Mouse (Mus musculus): ENCODE data around the gene Slc22a17.

Slc22a17 gene

GRCm38 (mm10) chr14:54938431-54939219, 25.7 kb upstream of the Slc22a17 start:
- DNase-seq: no peak

- no peak for DNase-seq
Measured at GRCm38 (mm10) chr14:54937361-54938182, 24.6 kb upstream of the Slc22a17 start.

- DNase-seq: no peak
Measured at GRCm38 (mm10) chr14:54936831-54937160, 23.9 kb upstream of the Slc22a17 start.

- peak; percentile 52 for DNase-seq
Measured at GRCm38 (mm10) chr14:54935904-54936830, 23.2 kb upstream of the Slc22a17 start, which contains the start of gene Cmtm5. Gene Cmtm5 (plus strand): TSS chr14:54936261.

- no peak for DNase-seq
Measured at GRCm38 (mm10) chr14:54932645-54933150, 19.8 kb upstream of the Slc22a17 start, which contains the start of gene Il25. Gene Il25 (plus strand): TSS chr14:54932695.

GRCm38 (mm10) chr14:54930431-54930830, 17.5 kb upstream of the Slc22a17 start:
- no peak for DNase-seq

GRCm38 (mm10) chr14:54929801-54930200, 16.9 kb upstream of the Slc22a17 start:
- DNase-seq: no peak

- no peak for DNase-seq
Measured at GRCm38 (mm10) chr14:54927296-54927695, 14.4 kb upstream of the Slc22a17 start.

- no peak for DNase-seq
Measured at GRCm38 (mm10) chr14:54926401-54927158, 13.6 kb upstream of the Slc22a17 start.

GRCm38 (mm10) chr14:54925349-54926342, 12.7 kb upstream of the Slc22a17 start, which contains the start of gene Efs:
Gene Efs (minus strand): TSS chr14:54926126.
- DNase-seq: peak; percentile 57

- no peak for DNase-seq
Measured at GRCm38 (mm10) chr14:54924641-54925348, 11.9 kb upstream of the Slc22a17 start.

GRCm38 (mm10) chr14:54920076-54920685, 7.2 kb upstream of the Slc22a17 start:
- DNase-seq: no peak

- DNase-seq: no peak
Measured at GRCm38 (mm10) chr14:54913343-54913742, 411 bp upstream of the Slc22a17 start.

GRCm38 (mm10) chr14:54912109-54912850, 652 bp downstream of the Slc22a17 start:
- no peak for DNase-seq

GRCm38 (mm10) chr14:54908682-54909081, 4.2 kb downstream of the Slc22a17 start:
- DNase-seq: no peak

- no peak for DNase-seq
Measured at GRCm38 (mm10) chr14:54903641-54904040, 9.3 kb downstream of the Slc22a17 start.

GRCm38 (mm10) chr14:54900383-54900782, 12.5 kb downstream of the Slc22a17 start:
- peak; percentile 61 for DNase-seq

- DNase-seq: no peak
Measured at GRCm38 (mm10) chr14:54897445-54897844, 15.5 kb downstream of the Slc22a17 start.
